Mouse (Mus musculus) liver, embryonic 13.5 days (tissue): ENCODE measurements around the gene Lrrc23. TPM values are rescaled to one million over a fixed set of nuclear protein-coding genes. Genes with fewer than 3 reads are reported as not detected.

ENCODE experiments used
- ATAC-seq: fragments of 200-750 bp; cut with Nextera tagmentation; 2 replicates; pipeline ENCODE4 v1.8.0; 2017; ENCODE audit warnings: low read depth, mild to moderate bottlenecking, moderate number of reproducible peaks, moderate library complexity
- DNase-seq: peaks from one replicate; pipeline ENCODE4 v3.0.0; 2022
- H3K27ac ChIP-seq: fragments of 300-500 bp; sonication (generic); 2 replicates; pipeline ENCODE4 v1.5.1; 2015; ENCODE audit warnings: moderate library complexity, mild to moderate bottlenecking, inconsistent platforms
- H3K27me3 ChIP-seq: fragments of 300-500 bp; sonication (generic); 2 replicates; pipeline ENCODE4 v1.6.1; 2015; ENCODE audit warnings: mild to moderate bottlenecking, inconsistent platforms
- H3K36me3 ChIP-seq: fragments of 300-500 bp; sonication (generic); 2 replicates; pipeline ENCODE4 v1.6.1; 2015; ENCODE audit warnings: mild to moderate bottlenecking, inconsistent platforms
- H3K4me1 ChIP-seq: fragments of 300-500 bp; sonication (generic); replicated peaks from 2 replicates; pipeline ENCODE4 v1.6.1; 2015; ENCODE audit warnings: inconsistent platforms
- H3K4me2 ChIP-seq: fragments of 300-500 bp; sonication (generic); 2 replicates; pipeline ENCODE4 v1.6.1; 2015; ENCODE audit warnings: inconsistent platforms, mild to moderate bottlenecking, moderate library complexity
- H3K4me3 ChIP-seq: fragments of 300-500 bp; sonication (generic); replicated peaks from 2 replicates; pipeline ENCODE4 v1.5.1; 2015; ENCODE audit warnings: mild to moderate bottlenecking, inconsistent platforms
- H3K9ac ChIP-seq: fragments of 300-500 bp; sonication (generic); 2 replicates; pipeline ENCODE4 v1.6.1; 2015; ENCODE audit warnings: mild to moderate bottlenecking, inconsistent platforms
- H3K9me3 ChIP-seq: fragments of 300-500 bp; sonication (generic); replicated peaks from 2 replicates; pipeline ENCODE4 v1.6.1; 2016; ENCODE audit warnings: inconsistent platforms
- WGBS: fragments of 180-500 bp; shearing (Covaris S2); methylation state at CpG from one replicate; pipeline ENCODE4 v1.1.7; 2015; ENCODE audit not compliant: insufficient replicate concordance; 5-methylcytosine and 5-hydroxymethylcytosine counted together
- polyA plus RNA-seq: library from polyadenylated mRNA; unstranded; fragments of >200 nt; fragmentation: Nextera tagmentation; extraction: Ambion mirVana; gene quantifications from 2 replicates; pipeline ENCODE4 v1.2.1, GENCODE M21; 2015

The Lrrc23 gene
- polyA plus RNA-seq, 1 experiment from 2014 or later, result not detected

DNA sequence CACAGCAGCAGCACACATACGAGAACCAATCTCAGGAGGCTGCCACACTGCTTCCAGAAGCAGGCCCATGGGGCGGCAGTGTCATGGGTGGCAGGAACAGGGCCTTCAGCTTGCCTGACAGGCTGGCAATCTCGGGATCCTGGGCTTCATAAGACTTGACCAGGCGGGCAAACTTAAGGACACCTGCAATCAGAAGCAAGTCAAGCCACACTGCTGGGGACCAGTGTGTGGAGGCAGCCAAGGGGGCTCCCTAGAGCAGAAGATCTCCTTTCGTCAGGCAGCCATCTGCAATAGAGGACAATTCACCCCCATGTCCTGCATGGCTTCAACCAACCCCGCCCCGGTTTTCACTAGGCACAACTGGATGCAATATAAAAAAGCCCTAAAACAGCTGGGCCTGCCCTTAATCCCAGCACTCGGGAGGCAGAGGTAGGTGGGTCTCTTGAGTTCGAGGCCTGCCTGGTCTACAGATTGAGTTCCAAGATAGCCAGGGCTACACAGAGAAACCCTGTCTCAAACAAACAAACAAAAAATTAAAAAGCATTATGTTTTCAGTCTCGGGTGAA, 40.2 kb downstream of the Lrrc23 start:
- Histone ChIP-seq H3K9ac (peak overlapping the region; percentile 85), H3K9me3 (no peaks in the 10 kb centered on the region), H3K27me3 (no peaks in the 10 kb centered on the region), H3K4me2 (peak overlapping the region; percentile 97), H3K4me3 (no peak overlapping the region; the same call in 1 of the 2 replicates), H3K27ac (peak overlapping the region; percentile 98), H3K4me1 (peaks cover 41% of the 10 kb centered on the region), H3K36me3 (peaks cover 6% of the 10 kb centered on the region)
- 72% methylated on average over 10 of the region's 10 CpGs for WGBS
- DNase-seq, result no peak
- no peak for ATAC-seq

DNA sequence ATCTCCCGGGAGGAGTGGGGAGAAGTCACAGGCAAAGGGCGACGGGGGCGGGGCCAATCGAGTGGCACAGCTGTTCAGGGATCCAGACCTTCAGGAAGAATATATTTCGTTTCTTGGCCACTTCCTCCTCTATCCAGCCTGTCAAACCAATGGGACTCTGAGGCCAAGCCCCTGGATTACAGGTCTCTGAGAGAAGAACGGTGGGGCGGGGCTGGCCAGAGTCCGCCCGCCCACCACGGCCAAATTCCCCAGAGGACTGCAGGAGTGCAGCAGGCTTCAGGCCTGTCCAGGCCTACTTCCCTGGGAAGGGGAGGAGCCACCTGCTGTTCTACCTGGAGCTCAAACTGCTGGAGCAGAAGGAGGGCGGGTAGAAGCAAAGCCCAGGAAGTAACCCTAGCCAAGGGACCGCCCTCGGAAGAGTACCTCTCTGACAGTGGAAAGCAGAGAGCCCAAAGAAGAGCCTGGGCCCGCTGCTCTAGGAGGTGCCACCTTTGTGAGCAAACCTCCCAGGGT, 41.0 kb downstream of the Lrrc23 start, which contains the start of gene Ptpn6:
Gene Ptpn6, minus strand, starts transcription at position 204 of the 513 bp plus-strand sequence.
- H3K4me1 ChIP-seq, result peaks cover 44% of the 10 kb centered on the region
- H3K4me3 ChIP-seq, result 0 out of 2 replicates have a peak within 1 kb of the TSS, but pooled peaks have one; percentile 16
- H3K9ac ChIP-seq, result peak within 1 kb of the TSS; percentile 85
- DNase-seq, result no peak
- peak within 1 kb of the TSS; percentile 97 for H3K4me2 ChIP-seq
- peak; percentile 6 for ATAC-seq
- no peaks in the 10 kb centered on the region for H3K9me3 ChIP-seq
- 19% methylated on average over 15 of the region's 15 CpGs for WGBS
- H3K27ac ChIP-seq, result peak within 1 kb of the TSS; percentile 98
- H3K27me3 ChIP-seq, result no peaks in the 10 kb centered on the region
- H3K36me3 ChIP-seq, result peaks cover 6% of the 10 kb centered on the region

DNA sequence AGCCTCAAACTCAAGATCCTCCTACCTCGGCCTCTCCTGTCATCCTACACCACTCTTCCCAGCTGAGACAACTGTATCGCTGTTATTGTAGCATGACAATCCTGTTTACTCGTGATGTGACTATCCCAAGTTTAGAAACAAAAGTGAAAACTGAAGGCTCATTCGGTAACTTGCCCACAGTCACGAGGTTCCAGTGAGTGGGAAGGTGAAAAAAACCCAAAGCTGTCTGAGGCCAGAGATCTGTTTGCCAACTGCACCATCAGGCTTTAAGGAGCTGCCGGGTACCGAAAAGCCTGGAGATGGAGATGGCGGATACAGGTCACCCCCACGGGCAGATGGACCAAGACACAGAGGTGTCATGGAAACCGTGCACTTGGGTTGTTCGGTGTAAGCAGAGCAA, 42.5 kb downstream of the Lrrc23 start:
- H3K4me2 ChIP-seq, result no peak overlapping the region
- H3K9ac ChIP-seq, result no peak overlapping the region
- H3K27ac ChIP-seq, result no peak overlapping the region
- H3K36me3 ChIP-seq, result no peaks in the 10 kb centered on the region
- no peaks in the 10 kb centered on the region for H3K27me3 ChIP-seq
- H3K4me1 ChIP-seq, result peaks cover 58% of the 10 kb centered on the region
- no peaks in the 10 kb centered on the region for H3K9me3 ChIP-seq
- H3K4me3 ChIP-seq, result no peak overlapping the region
- DNase-seq, result no peak
- no peak for ATAC-seq
- WGBS, result 82% methylated on average over 11 of the region's 11 CpGs

DNA sequence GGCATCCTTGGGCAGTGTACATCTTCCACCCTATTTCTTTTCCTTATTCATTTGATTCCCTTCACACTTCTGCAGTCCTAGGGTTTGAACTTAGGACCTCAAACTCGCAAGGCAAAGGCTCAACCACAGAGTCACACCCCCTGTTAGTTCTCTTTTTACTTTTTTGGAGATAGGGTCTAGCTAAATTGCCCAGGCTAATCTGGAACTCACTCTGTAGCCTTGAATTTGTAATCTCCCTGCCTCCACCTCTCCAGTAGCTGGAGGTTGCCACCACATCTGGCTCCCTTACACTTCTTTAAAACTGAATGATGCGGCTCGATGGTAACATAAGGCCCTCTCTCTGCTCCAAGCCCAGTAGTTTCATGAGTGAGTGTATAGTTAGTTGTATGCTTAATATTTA, 45.1 kb downstream of the Lrrc23 start:
- Histone ChIP-seq H3K4me3 (no peak overlapping the region), H3K36me3 (no peaks in the 10 kb centered on the region), H3K27me3 (no peaks in the 10 kb centered on the region), H3K4me1 (peaks cover 52% of the 10 kb centered on the region), H3K9ac (no peak overlapping the region), H3K27ac (no peak overlapping the region), H3K4me2 (no peak overlapping the region), H3K9me3 (no peaks in the 10 kb centered on the region)
- WGBS, result 59% methylated on average over 3 of the region's 3 CpGs
- ATAC-seq, result no peak
- no peak for DNase-seq

DNA sequence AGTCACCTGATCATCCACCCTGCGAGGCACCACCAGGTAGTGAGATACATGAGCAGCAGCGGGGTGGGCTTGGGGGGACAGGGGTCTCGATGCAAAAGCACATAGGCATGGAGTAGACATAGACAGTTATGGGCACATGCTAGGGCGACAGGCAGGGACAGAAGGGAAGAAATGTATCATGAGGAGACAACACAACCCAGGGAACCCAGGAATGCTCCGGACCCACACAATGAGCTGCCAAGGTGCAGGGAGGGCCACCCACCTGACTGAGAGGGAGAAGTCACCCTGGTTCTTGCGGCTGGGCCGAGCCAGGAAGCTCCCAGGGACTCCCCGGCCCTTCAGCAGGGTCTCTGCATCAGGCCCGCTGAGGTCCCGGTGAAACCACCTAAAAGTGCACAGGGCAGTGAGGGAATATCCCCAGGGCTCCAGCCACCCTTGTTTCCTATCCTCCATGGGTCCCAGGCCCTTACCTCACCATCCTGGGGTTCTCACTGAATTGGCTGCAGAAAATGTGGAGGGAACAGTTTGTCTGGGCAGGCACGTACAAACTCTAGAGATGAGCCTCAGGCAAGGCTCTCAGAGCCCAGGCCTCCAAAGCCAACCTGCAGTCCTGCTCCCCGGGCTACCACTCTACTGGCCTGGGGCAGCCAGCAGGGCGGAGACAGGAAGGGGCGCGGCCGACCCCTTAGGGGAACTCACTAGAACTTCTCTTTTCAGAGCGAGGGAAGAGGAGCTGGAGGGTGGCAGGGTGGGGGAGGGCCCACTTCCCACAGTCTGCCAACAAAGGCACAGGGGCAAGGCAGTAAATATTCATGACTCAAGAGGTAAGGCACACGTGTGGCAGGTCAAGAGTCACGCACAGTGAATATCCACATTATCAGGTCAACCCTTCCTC, 46.8 kb downstream of the Lrrc23 start:
- peaks cover 10% of the 10 kb centered on the region; the same call in 1 of the 2 replicates for H3K36me3 ChIP-seq
- 24% methylated on average over 19 of the region's 19 CpGs for WGBS
- peak overlapping the region; percentile 71 for H3K9ac ChIP-seq
- H3K4me2 ChIP-seq, result peak overlapping the region; percentile 55
- H3K27ac ChIP-seq, result peak overlapping the region; percentile 30
- ATAC-seq (peak; percentile 70), DNase-seq (peak; percentile 50)
- no peaks in the 10 kb centered on the region for H3K9me3 ChIP-seq
- H3K27me3 ChIP-seq, result no peaks in the 10 kb centered on the region
- peaks cover 35% of the 10 kb centered on the region for H3K4me1 ChIP-seq
- peak overlapping the region; percentile 49 for H3K4me3 ChIP-seq

DNA sequence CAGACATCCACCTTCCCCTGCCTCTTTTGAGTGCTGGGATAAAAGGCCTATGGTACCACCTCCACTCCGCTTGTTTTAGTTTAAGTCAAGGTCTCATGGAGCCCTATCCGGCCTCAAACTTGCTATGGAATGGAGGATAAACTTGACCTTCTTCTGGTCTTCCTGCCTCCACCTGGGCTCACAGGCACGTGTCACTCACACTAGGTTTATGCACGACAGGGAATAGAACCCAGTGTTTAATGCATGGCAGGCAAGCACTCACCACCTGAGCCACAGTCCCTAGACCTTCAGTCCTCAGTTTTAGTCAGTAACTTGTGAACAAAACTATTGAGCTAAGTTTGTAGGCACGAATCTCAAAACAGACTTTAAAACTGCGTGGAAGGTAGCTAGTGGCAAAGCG, 48.5 kb downstream of the Lrrc23 start:
- 70% methylated on average over 7 of the region's 7 CpGs for WGBS
- DNase-seq, result no peak
- no peaks in the 10 kb centered on the region for H3K9me3 ChIP-seq
- H3K4me2 ChIP-seq, result peak overlapping the region; percentile 55
- peaks cover 17% of the 10 kb centered on the region; the same call in 1 of the 2 replicates for H3K36me3 ChIP-seq
- H3K4me3 ChIP-seq, result no peak overlapping the region
- H3K4me1 ChIP-seq, result peaks cover 33% of the 10 kb centered on the region
- H3K27ac ChIP-seq, result peak overlapping the region; percentile 68; the same call in 1 of the 2 replicates
- no peak overlapping the region for H3K9ac ChIP-seq
- H3K27me3 ChIP-seq, result no peaks in the 10 kb centered on the region
- no peak for ATAC-seq

DNA sequence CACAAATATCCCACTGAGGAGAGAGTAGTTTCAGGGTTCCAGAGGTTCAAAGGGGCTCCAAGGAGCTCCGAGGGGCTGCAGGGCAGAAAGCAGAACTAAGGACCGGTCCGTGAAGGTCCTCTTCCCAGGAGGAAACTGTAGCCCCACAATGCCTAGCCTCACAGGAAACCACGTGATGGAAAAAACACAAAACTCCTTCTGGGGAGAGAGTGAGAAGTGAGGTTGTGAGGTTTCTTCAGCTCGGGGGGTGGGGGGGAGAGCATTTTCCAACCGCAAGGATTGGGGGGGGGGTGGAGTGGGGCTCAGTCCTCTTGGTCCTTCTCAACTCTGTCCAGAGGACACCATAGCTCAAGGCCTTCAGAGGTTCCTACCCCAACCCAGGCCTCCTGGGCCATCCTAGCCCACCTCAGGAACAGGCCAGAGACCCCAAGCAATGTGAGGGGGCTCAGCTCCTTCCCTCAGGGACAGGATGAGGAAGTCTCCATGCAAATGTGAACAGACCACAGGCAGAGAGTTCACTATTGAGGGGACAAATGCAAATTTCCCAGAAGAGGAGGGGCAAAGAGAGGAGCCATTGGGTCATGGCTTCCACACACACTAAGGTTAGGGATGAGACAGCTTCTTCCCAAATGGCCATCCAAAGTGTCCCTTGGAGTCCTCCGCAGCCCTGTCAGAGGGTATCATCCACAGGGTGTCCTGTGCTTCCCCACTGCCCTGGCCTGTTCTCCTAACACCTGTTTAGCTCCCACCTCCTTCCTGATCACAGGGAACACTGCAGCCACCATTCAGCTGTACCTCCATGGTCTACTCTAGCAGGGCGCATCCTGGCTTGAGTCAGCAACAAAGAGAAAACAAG, 49.4 kb downstream of the Lrrc23 start:
- no peaks in the 10 kb centered on the region for H3K9me3 ChIP-seq
- DNase-seq, result no peak
- H3K4me1 ChIP-seq, result peaks cover 37% of the 10 kb centered on the region
- no peak for ATAC-seq
- peaks cover 23% of the 10 kb centered on the region; the same call in 1 of the 2 replicates for H3K36me3 ChIP-seq
- no peaks in the 10 kb centered on the region for H3K27me3 ChIP-seq
- H3K27ac ChIP-seq, result peak overlapping the region; percentile 68
- WGBS, result 41% methylated on average over 8 of the region's 8 CpGs
- 0 out of 2 replicates have a peak overlapping the region, but pooled peaks have one; percentile 12 for H3K4me2 ChIP-seq
- no peak overlapping the region for H3K9ac ChIP-seq
- H3K4me3 ChIP-seq, result no peak overlapping the region

DNA sequence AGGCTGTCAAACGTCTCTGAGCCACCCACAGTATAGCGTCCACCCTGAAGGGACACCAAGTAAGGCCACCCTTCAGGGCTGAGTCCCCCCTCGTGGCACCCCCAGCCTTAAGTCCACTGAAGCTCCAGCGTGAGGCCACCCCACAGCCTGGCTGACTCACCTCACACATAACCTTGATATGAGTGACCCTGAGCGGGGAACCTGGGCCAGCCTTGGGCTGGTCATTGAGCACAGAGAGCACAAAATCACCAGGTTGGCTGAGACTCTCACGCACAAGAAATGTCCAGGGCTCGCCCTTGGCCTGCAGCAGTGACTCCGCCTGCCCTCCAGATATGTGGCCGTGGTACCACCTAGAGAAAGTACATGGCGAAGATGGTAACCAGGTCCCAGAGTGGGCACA, 50.9 kb downstream of the Lrrc23 start:
- Histone ChIP-seq H3K4me1 (peaks cover 48% of the 10 kb centered on the region), H3K27ac (no peak overlapping the region), H3K4me2 (no peak overlapping the region), H3K4me3 (no peak overlapping the region), H3K9me3 (no peaks in the 10 kb centered on the region), H3K27me3 (no peaks in the 10 kb centered on the region), H3K36me3 (peaks cover 23% of the 10 kb centered on the region; the same call in 1 of the 2 replicates), H3K9ac (no peak overlapping the region)
- no peak for ATAC-seq
- DNase-seq, result no peak
- 79% methylated on average over 10 of the region's 10 CpGs for WGBS

DNA sequence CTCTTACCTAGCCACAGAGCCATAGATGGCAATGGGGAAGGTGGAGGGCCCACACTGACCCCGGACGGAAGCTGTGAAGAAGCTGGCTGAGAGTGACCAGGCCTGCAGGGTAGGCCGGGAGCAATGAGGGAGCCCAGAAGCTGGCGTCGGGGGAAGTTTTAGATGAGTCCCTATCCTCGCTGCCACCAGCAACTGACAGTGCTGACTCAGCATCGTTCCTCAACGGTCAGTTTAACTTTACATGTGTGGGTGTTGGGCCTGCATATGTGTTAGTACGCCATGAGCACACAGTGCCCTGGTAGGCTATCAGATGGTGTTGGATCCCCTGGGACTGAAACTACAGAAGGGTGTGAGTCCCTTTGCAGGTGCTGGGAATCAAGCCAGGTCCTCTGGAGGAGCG, 55.1 kb downstream of the Lrrc23 start:
- H3K4me2 ChIP-seq, result 0 out of 2 replicates have a peak overlapping the region, but pooled peaks have one; percentile 2
- H3K27me3 ChIP-seq, result no peaks in the 10 kb centered on the region
- 0 out of 2 replicates have a peak overlapping the region, but pooled peaks have one; percentile 29 for H3K27ac ChIP-seq
- ATAC-seq (no peak), DNase-seq (no peak)
- peaks cover 23% of the 10 kb centered on the region; the same call in 1 of the 2 replicates for H3K36me3 ChIP-seq
- peaks cover 49% of the 10 kb centered on the region for H3K4me1 ChIP-seq
- 50% methylated on average over 10 of the region's 10 CpGs for WGBS
- no peak overlapping the region for H3K9ac ChIP-seq
- no peaks in the 10 kb centered on the region for H3K9me3 ChIP-seq
- H3K4me3 ChIP-seq, result no peak overlapping the region

DNA sequence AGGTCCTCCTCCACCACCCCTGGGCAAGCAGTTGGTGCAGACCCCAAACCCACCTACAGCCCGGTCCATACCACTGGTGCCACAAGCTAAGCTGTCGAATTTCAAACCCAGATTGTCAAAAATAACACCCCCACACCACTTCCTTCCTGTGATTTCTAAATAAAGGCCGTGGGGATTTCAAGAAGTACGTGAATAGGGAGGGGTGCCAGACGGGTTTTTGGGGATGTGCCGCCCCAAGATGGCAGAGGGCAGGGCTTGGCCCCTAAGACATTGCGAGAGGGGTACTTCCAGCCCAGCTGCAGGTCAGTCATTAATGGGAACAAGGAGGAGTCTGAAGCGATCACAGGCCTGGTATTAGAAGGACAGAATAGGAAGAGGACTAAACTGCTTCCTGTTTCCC, 56.0 kb downstream of the Lrrc23 start:
- Histone ChIP-seq H3K9ac (no peak overlapping the region), H3K27ac (peak overlapping the region; percentile 29), H3K9me3 (no peaks in the 10 kb centered on the region), H3K4me3 (no peak overlapping the region), H3K4me2 (no peak overlapping the region), H3K36me3 (peaks cover 21% of the 10 kb centered on the region; the same call in 1 of the 2 replicates), H3K4me1 (peaks cover 59% of the 10 kb centered on the region), H3K27me3 (no peaks in the 10 kb centered on the region)
- no peak for ATAC-seq
- WGBS, result 52% methylated on average over 8 of the region's 8 CpGs
- DNase-seq, result no peak
